Mouse (Mus musculus) small intestine, adult 2 months (tissue): ENCODE results near the gene Fmo2. TPM values are rescaled to one million over a fixed set of nuclear protein-coding genes. Genes with fewer than 3 reads are reported as not detected.

Experiments used
- H3K27ac ChIP-seq: fragments of 200-500 bp; 2 replicates; pipeline ENCODE4 v1.5.1; 2012; ENCODE audit warnings: low read depth, low read length, control low read depth, inconsistent platforms; ENCODE audit not compliant: insufficient read depth
- H3K27me3 ChIP-seq: fragments of 200-500 bp; 2 replicates; pipeline ENCODE4 v1.6.1; 2012; ENCODE audit warnings: mild to moderate bottlenecking, moderate library complexity, low read length, inconsistent platforms; ENCODE audit not compliant: control insufficient read depth, insufficient read depth
- H3K36me3 ChIP-seq: fragments of 200-500 bp; 2 replicates; pipeline ENCODE4 v1.6.1; 2012; ENCODE audit warnings: mild to moderate bottlenecking, low read length, control low read depth, inconsistent platforms; ENCODE audit not compliant: control insufficient read depth, insufficient read depth
- H3K4me1 ChIP-seq: fragments of 200-500 bp; 2 replicates; pipeline ENCODE4 v1.6.1; 2012; ENCODE audit warnings: low read length, inconsistent platforms, mixed read lengths; ENCODE audit not compliant: control insufficient read depth, insufficient read depth, insufficient read length
- H3K4me3 ChIP-seq: fragments of 200-500 bp; 2 replicates; pipeline ENCODE4 v1.5.1; 2012; ENCODE audit warnings: low read depth, mild to moderate bottlenecking, control low read depth, inconsistent platforms, low read length, moderate library complexity
- CTCF ChIP-seq: fragments of 200-500 bp; IDR thresholded peaks from 2 replicates; pipeline ENCODE4 v1.5.1; 2012; ENCODE audit warnings: low read depth, mild to moderate bottlenecking, control low read depth, inconsistent platforms, low read length, moderate library complexity, mixed read lengths; ENCODE audit not compliant: insufficient replicate concordance, insufficient read length; ENCODE audit errors: extremely low read depth
- POLR2A ChIP-seq: fragments of 200-500 bp; IDR thresholded peaks from 2 replicates; pipeline ENCODE4 v1.6.1; 2012; ENCODE audit warnings: low read depth, mild to moderate bottlenecking, control low read depth, inconsistent platforms, low read length, moderate library complexity
- WGBS: fragments of 180-500 bp; shearing (Covaris S2); methylation state at CpG from one replicate; pipeline ENCODE4 v1.1.7; 2018; 5-methylcytosine and 5-hydroxymethylcytosine counted together
- polyA plus RNA-seq: library from polyadenylated mRNA; depleted of rRNA; stranded (reverse); fragments of >200 nt; gene quantifications from 2 replicates; pipeline ENCODE4 v1.2.3, GENCODE M21; 2012

Fmo2 gene
- polyA plus RNA-seq, 1 experiment: 1.7 TPM

DNA sequence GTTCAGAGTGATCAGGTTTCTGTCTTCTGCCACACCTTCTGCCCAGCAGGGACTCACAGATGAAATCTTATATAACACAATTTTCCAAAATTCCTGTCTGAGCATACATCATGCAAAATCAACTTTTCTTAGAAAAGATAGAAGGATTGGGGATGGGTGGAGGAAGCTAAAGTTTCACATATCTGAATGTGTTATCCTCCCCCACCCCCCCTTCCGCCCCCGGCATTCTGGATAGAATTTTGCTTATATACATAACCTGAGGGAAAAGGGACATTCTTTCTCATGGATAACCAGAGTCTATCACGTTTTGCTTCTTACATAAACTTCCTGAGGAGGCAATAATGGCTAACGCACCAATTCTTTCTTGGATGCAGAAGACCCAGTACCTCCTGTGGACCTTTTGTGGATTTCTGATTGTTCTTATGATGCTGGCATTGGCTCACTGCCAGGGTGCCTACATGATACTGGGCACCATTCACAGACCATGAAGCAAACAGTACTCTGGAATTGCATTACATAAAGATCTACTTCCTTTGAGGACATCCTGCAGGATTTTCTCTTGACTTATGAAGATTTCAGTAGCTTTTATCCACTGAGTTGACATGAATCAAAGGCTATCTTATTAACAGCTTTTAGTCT is 36.0 kb upstream of the Fmo2 start:
- TF ChIP-seq POLR2A (no peak), CTCF (no peak)
- no peaks in the 10 kb centered on the region for H3K36me3 ChIP-seq
- no peak overlapping the region for H3K27ac ChIP-seq
- H3K27me3 ChIP-seq: no peaks in the 10 kb centered on the region
- H3K4me3 ChIP-seq: no peak overlapping the region
- H3K4me1 ChIP-seq: no peaks in the 10 kb centered on the region
- WGBS: 78% methylated on average over 4 of the region's 4 CpGs

DNA sequence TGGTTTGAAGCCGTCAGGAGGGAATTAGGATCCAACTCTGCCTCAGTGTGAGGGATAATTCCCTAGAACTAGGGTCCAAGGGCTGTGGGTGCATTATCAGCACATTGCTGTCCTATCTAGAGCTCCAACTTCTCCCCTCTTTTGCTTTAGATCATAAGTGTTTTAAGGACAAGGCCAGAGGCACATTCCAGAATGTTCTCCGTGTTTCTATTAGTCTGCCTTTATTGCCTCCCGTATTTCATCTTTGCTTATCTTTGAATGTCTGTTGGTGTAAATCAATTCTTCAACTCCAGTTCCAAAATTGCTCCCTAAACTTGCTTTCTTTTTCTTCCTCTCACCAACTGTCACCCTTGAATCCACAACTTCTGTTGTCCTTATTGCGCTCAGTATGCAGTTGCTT is 33.9 kb upstream of the Fmo2 start:
- Histone ChIP-seq H3K4me1 (no peaks in the 10 kb centered on the region), H3K27ac (0 out of 2 replicates have a peak overlapping the region, but pooled peaks have one; percentile 5), H3K4me3 (no peak overlapping the region), H3K27me3 (no peaks in the 10 kb centered on the region), H3K36me3 (no peaks in the 10 kb centered on the region)
- 62% methylated on average over 4 of the region's 4 CpGs for WGBS
- TF ChIP-seq CTCF (no peak), POLR2A (no peak)

DNA sequence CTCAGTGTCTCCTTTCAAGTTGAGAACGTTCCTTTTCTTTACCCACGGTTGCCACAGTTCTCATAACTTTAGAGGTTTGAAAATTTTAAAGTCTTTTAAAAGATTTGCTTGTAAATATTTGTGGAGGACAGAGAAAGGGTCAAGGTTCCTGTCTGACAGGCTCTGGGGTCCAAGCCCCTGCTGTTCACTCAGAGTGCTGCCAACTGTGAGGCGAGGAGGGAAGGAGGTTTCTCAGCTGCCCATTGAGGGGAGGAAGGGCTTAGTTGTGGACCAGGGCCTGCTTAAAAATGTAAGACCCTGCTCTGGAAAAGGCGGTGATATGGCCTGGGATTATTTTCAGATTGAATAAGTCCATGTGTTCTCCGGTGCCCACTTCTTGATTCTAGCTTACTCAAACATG is 33.4 kb upstream of the Fmo2 start:
- TF ChIP-seq POLR2A: no peak
- no peak for TF ChIP-seq CTCF
- 77% methylated on average over 5 of the region's 5 CpGs for WGBS
- Histone ChIP-seq H3K27ac (peak overlapping the region; percentile 30), H3K27me3 (no peaks in the 10 kb centered on the region), H3K36me3 (no peaks in the 10 kb centered on the region), H3K4me1 (no peaks in the 10 kb centered on the region), H3K4me3 (no peak overlapping the region)

DNA sequence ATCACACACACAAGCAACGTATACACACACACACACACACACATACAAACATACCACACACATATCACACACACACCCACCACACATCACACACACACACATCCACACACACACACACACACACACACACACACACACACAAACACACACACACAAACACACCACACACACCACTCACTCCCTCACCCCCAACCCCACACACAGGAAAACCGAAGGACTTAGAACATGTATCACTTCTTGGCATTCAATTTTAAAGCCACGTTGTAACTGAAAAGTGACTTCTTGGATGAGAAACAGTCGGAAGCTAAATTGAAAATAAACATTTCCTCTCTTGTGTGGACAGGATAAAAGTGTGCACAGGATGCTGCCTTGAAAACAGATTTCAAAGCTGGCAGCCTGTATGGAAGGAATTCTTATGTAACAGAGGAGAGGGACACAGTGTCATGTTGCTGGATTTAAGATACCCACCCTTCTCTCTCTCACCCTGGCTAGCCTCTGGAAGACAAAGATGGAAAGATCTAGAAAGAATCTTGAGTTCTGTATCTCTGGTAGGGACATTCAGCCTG is 32.9 kb upstream of the Fmo2 start:
- no peaks in the 10 kb centered on the region for H3K36me3 ChIP-seq
- H3K27me3 ChIP-seq: no peaks in the 10 kb centered on the region
- TF ChIP-seq POLR2A (no peak), CTCF (no peak)
- H3K27ac ChIP-seq: peak overlapping the region; percentile 30
- H3K4me1 ChIP-seq: no peaks in the 10 kb centered on the region
- 65% methylated on average over 4 of the region's 4 CpGs for WGBS
- no peak overlapping the region for H3K4me3 ChIP-seq

DNA sequence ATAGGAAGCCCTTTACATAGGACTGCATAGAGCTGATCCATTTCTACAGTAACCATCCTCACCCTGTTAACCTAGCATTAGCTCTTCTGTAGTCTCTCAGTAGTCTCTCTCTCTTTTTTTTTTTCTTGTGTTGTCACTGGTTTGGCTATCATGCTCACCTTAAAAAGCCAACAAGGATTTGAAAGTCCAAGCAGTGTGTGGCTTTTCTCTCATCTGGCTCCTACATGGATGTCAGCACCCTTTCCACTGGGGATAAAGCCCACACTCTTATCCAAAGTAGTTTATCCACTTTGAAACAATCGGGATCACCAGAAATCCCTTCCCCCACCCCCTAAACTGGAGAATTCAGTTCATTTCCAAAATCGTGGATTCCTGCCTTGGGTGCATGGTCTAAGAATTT is 32.1 kb upstream of the Fmo2 start:
- TF ChIP-seq POLR2A (no peak), CTCF (no peak)
- Histone ChIP-seq H3K27ac (no peak overlapping the region), H3K4me1 (no peaks in the 10 kb centered on the region), H3K36me3 (no peaks in the 10 kb centered on the region), H3K4me3 (no peak overlapping the region), H3K27me3 (no peaks in the 10 kb centered on the region)
- 46% methylated on average over 2 of the region's 2 CpGs for WGBS

DNA sequence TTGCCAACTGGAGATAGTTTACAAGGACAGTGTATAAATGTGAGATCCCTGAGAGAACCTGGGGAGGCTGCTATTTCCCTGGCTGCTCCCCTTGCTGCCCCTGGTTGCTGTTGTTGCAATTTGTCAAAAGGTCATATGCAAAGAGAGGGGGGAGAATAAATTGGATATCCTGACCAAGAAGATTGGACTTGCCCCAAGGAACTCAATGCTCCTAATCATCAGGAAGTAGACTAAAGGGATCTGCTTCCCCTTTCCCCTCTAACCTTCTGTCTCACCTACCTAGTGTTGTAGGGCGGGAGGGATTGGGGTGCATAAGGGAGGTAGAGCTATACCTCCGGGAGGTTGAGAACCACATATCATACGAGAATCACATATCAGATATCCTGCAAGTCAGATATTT is 30.6 kb upstream of the Fmo2 start:
- Histone ChIP-seq H3K4me1 (no peaks in the 10 kb centered on the region), H3K27me3 (no peaks in the 10 kb centered on the region), H3K27ac (no peak overlapping the region), H3K36me3 (no peaks in the 10 kb centered on the region), H3K4me3 (no peak overlapping the region)
- 30% methylated on average over 3 of the region's 3 CpGs for whole genome bisulfite sequencing
- TF ChIP-seq POLR2A (no peak), CTCF (no peak)

DNA sequence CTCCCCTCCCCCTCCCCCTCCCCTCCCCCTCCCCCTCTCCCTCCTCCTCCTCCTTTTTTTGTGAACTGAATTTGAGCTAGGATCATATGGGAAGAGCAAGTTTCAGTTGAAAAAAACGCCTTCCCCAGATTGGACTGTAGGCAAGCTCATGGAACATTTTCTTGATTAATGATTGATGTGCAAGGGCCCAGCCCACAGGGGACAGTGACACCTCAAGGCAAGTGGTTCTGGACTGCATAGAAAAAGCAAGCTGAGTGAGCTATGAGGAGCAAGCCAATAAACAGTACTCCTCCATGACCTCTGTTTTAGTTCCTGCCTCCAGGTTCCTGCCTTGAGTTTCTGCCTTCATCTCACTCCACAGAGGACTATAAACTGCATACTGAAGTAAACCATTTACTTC is 26.6 kb upstream of the Fmo2 start:
- Histone ChIP-seq H3K4me1 (no peaks in the 10 kb centered on the region), H3K4me3 (no peak overlapping the region), H3K36me3 (no peaks in the 10 kb centered on the region), H3K27ac (no peak overlapping the region), H3K27me3 (no peaks in the 10 kb centered on the region)
- WGBS: 57% methylated on average over 1 of the region's 1 CpGs
- TF ChIP-seq POLR2A (no peak), CTCF (no peak)
